Mouse (Mus musculus): ENCODE results near the gene Scnn1b.
A peak's percentile ranks its signal among the peaks of the same experiment; 100 is the strongest.

The Scnn1b gene

GRCm38 (mm10) chr7:121864858-121865585 is at the start of gene Scnn1b:
Scnn1b (plus strand) TSS chr7:121865038.
- peak; percentile 57 for DNase-seq (ENCODE audit: low spot score)

DNA sequence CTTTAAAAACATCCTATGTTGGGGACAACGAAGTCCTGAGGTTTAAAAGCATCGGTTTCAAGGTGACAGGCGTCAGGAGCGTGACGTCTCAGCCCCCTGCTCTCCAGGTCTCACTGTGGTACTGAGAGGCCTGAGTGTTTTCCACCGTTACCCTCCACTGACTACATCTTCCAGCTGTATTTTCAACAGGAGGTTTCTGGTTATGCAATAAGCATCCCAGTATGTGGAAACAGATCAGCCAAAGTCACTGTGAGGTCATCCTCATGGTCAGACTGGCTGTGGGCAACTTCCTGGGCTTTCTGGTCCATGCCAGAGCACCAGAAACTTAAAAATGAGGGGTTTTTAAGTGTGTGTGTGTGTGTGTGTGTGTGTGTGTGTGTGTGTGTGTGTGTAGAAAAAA is 43.2 kb upstream of the Scnn1b start:
- no peak for DNase-seq (ENCODE audit: low spot score)

GRCm38 (mm10) chr7:121828481-121828880 is 36.4 kb upstream of the Scnn1b start:
- DNase-seq (ENCODE audit: low spot score), result no peak

- DNase-seq (ENCODE audit: low spot score), result no peak
These were observed 29.4 kb upstream of the Scnn1b start for GRCm38 (mm10) chr7:121835392-121835791.

DNA sequence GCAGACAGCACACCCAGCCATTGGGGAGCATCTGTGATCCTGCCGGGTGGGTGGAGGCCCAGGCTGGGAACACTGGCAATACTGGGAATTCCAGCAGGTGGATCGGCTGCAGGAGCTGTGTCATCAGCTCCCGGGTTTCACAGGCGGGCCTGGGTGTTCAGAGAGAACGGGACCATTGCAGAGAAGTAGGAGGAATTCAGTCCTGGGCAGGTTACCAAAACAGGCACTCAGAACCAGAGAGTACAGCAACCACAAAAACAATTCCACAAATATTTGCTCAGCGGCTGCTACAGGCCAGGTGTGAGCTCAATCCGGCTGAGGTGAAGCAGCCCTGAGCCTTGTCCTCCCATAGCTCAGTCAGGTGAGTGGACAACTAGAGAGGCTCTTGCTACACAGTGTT is 28.0 kb upstream of the Scnn1b start:
- DNase-seq (ENCODE audit: low spot score), result no peak

DNA sequence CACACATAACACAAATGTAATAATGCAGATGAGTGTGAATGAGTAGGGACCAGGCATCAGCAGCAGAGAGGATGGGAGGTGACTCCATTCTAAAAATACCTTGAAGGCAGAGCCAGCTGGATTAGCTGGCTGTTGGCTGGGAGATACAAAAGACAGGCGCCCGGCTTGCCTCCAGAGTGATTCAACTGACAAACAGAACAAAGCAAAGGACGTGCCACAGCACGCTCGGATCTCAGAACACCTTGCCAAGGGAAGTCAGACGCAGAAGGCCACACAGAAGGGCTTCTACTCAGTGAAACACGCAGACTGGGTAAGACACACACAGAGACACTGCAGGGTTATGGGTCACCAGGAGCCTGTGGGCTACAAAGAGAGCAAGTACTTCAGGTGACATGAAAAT is 24.0 kb upstream of the Scnn1b start:
- DNase-seq (ENCODE audit: low spot score), result peak; percentile 78

- DNase-seq (ENCODE audit: low spot score), result no peak
These were observed 22.6 kb upstream of the Scnn1b start for GRCm38 (mm10) chr7:121842234-121842633.

- DNase-seq (ENCODE audit: low spot score), result no peak
These were observed 18.9 kb upstream of the Scnn1b start for GRCm38 (mm10) chr7:121845964-121846363.

DNA sequence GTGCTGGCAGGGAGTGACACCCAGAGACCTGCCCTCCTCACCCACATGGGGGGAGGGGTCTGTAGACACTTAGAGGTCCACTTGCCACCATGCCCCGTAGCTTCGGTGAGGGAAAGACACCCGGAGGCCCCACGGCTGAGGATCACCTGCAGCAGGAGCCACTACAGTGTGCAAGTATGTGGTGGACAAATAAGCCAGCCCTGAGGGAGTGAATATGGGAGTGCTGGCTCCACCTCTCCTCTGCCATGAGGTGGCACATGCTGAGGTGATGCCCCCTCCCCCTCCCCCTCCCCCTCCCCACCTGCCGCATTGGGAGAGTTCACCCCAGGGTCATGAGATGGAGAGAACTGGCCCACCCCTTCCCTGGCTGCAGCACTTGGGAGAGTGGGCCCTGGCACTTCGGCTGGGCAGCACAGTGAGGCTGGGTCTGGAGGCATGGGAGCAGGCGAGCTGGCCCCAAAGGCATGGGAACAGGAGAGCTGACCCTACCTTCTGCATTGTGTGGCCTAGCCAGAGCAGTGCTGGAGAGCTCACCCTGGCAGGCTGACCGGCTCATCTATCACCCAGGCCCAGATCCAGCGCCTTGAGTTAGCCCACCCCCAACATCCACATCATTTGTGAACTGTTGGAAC is 16.2 kb upstream of the Scnn1b start:
- no peak for DNase-seq (ENCODE audit: low spot score)

DNA sequence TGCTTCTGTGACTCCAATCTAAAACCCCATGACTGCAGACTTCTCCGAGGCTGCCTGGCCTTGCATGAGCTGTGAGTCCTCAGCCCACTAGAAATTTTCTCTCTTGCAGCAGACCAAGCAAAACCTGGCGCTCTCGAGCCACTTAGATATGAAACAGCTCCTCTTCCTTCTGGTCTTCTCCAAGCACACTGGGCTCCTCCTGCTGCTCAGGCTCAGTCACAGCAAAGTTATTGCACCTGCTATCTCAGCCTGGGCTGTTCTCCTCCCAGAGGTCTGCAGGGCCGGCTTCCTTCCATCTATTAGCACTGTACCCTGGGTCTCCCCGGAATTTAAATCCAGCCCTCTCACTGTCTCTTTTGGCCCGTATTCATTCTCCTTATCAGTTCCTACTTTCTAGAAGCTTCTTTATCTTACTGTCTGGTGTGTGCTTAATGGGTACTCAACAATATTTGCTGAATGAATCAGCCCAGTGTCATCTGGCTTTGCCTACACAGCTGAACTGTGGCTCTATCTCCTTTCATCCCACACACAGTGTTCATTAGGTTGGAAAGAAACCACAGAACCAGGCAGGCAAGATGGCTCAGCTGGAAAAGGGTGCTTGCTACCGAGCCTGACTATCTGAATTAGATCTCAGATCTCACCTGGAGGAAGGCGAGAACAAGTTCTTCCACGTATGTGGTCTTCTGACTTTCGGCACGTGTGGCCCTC is 7.5 kb upstream of the Scnn1b start:
- DNase-seq (ENCODE audit: low spot score), result peak; percentile 47

GRCm38 (mm10) chr7:121858939-121859338 is 5.9 kb upstream of the Scnn1b start:
- no peak for DNase-seq (ENCODE audit: low spot score)

GRCm38 (mm10) chr7:121871631-121872030 is 6.8 kb downstream of the Scnn1b start:
- DNase-seq (ENCODE audit: low spot score), result no peak

GRCm38 (mm10) chr7:121873998-121874397 is 9.2 kb downstream of the Scnn1b start:
- DNase-seq (ENCODE audit: low spot score), result peak; percentile 60

- DNase-seq (ENCODE audit: low spot score), result peak; percentile 52
These were observed 9.9 kb downstream of the Scnn1b start for GRCm38 (mm10) chr7:121874784-121875183.

DNA sequence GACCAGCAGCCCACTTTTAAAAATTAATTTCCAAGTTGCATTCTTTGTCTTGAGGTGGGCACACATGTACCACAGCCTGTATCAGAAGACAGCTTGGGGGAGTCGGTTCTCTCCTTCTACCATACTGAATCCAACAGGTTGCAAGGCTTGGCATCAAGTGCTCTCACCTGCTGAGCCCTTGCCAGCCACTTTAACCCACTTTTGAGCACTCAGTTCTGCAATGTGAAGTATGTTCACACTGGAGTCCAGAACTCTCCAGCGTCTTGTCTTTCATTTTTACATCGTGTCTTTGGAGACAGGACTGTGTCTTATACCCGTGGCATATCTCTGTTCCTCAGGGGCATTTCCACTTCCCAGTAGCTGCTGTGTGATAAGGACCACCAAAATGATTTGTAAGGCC is 15.4 kb downstream of the Scnn1b start:
- no peak for DNase-seq (ENCODE audit: low spot score)

DNA sequence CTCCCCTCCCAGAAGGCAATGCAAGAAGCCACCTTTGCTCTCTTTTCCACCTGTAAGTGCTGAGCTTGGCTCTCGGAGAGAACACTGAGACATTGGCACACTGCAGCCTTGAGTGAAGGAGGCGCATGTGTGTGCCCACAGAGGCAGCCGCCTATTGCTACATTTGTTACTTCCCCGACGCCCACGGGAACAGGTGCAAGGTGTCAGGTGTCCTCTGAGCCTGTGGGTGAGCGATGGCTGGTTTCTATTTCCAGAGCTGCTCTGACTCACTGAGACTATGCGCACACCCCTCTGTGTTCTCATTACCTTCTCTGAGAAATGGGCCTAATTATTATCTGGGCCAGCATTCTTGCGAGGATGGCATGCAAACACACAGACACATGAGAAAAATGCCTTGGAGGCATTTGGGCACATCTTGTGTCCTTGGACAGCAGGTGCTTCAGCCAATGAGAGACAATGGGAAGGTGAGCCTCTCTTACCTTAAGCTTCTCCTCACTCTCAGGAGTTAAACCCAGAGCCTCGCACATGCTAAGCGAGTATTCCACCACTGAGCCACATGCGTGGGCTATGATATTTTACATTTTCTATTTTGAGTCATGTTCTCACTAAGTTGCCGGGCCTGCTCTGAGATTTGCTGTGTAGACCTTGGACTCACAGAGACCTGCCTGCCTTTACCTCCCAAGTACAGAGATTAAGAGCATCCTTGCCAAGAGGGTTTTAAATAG is 26.0 kb downstream of the Scnn1b start:
- DNase-seq (ENCODE audit: low spot score), result no peak

GRCm38 (mm10) chr7:121896689-121897088 is 31.9 kb downstream of the Scnn1b start:
- DNase-seq (ENCODE audit: low spot score), result no peak

GRCm38 (mm10) chr7:121899311-121899710 is 34.5 kb downstream of the Scnn1b start:
- peak; percentile 29 for DNase-seq (ENCODE audit: low spot score)

DNA sequence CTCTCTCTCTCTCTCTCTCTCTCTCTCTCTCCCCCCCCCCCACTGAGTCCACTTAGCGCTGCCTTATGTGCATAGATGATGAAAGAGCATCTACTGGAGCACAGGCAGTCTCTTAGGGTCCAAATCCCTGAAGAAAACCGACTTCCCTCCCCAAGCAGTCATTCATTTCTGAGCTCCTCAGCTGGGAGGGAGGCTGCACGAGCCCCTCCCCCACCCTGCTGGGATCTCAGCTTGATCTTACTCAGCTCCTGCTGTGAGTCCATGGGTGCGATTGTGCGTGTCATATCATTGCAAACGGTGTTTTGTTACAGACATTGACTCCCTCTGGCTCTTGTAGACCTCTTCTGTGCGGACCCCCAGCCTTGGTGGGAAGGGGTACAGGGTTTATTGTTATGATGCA is 35.1 kb downstream of the Scnn1b start:
- no peak for DNase-seq (ENCODE audit: low spot score)

- no peak for DNase-seq (ENCODE audit: low spot score)
These were observed 38.0 kb downstream of the Scnn1b start for GRCm38 (mm10) chr7:121902757-121903411.

GRCm38 (mm10) chr7:121906879-121907278 is 42.0 kb downstream of the Scnn1b start:
- DNase-seq (ENCODE audit: low spot score), result peak; percentile 34

DNA sequence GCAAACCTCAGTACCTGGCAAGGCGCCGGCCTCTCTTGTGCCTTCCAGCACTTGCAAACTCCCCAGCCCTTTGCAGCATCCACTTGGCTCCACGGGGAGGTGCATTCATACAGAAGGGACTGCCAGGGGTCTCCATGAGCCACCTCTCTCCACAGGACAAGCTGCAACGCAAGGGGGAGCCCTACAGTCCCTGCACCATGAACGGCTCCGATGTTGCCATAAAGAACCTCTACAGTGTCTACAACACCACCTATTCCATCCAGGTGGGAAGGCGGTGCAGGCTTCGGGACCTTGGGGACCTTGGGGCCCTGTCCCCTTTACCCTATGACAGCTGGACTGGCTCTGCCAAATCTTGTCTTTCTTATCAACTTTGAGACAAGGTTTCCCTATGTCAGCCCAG is 47.4 kb downstream of the Scnn1b start:
- no peak for DNase-seq (ENCODE audit: low spot score)

All from urinary bladder, postnatal 14 days (tissue).